Mouse (Mus musculus) limb, embryonic 14.5 days (tissue): ENCODE results near the gene Jakmip3. TPM values are rescaled to one million over a fixed set of nuclear protein-coding genes. Genes with fewer than 3 reads are reported as not detected.

Experiments
- ATAC-seq: fragments of 200-750 bp; cut with Nextera tagmentation; 2 replicates; pipeline ENCODE4 v1.8.0; 2017; ENCODE audit warnings: low read depth, moderate number of reproducible peaks, moderate TSS enrichment; ENCODE audit not compliant: low FRiP score
- DNase-seq: peaks from one replicate; pipeline ENCODE4 v3.0.0-alpha.2; 2015; ENCODE audit warnings: low spot score
- H3K27ac ChIP-seq: fragments of 300-500 bp; sonication (generic); replicated peaks from 2 replicates; pipeline ENCODE4 v1.5.1; 2014; ENCODE audit warnings: low read depth, mild to moderate bottlenecking, low read length, moderate library complexity, mixed read lengths
- H3K27me3 ChIP-seq: fragments of 300-500 bp; sonication (generic); 2 replicates; pipeline ENCODE4 v1.6.1; 2014; ENCODE audit warnings: low read length, mixed read lengths; ENCODE audit not compliant: control insufficient read depth, insufficient read depth
- H3K36me3 ChIP-seq: fragments of 300-500 bp; sonication (generic); 2 replicates; pipeline ENCODE4 v1.6.1; 2014; ENCODE audit warnings: mild to moderate bottlenecking, low read length, moderate library complexity, mixed read lengths; ENCODE audit not compliant: control insufficient read depth, insufficient read depth
- H3K4me1 ChIP-seq: fragments of 300-500 bp; sonication (generic); 2 replicates; pipeline ENCODE4 v1.6.1; 2014; ENCODE audit warnings: antibody characterized with exemption, low read length, mixed read lengths; ENCODE audit not compliant: control insufficient read depth, insufficient read depth
- H3K4me2 ChIP-seq: fragments of 300-500 bp; sonication (generic); replicated peaks from 2 replicates; pipeline ENCODE4 v1.6.1; 2014; ENCODE audit warnings: low read depth, mild to moderate bottlenecking, low read length, moderate library complexity; ENCODE audit not compliant: severe bottlenecking
- H3K4me3 ChIP-seq: fragments of 300-500 bp; sonication (generic); replicated peaks from 2 replicates; pipeline ENCODE4 v1.5.1; 2014; ENCODE audit warnings: low read length
- H3K9ac ChIP-seq: fragments of 300-500 bp; sonication (generic); 2 replicates; pipeline ENCODE4 v1.6.1; 2014; ENCODE audit warnings: mild to moderate bottlenecking, low read depth, low read length, moderate library complexity; ENCODE audit not compliant: severe bottlenecking
- H3K9me3 ChIP-seq: fragments of 300-500 bp; sonication (generic); 2 replicates; pipeline ENCODE4 v1.6.1; 2016; ENCODE audit warnings: low read length; ENCODE audit not compliant: control insufficient read depth
- POLR2A ChIP-seq: fragments of 200-500 bp; IDR thresholded peaks from 2 replicates; pipeline ENCODE4 v1.8.0; 2012; ENCODE audit warnings: inconsistent platforms, mild to moderate bottlenecking, moderate library complexity, borderline replicate concordance; ENCODE audit not compliant: insufficient read depth, insufficient read length; ENCODE audit errors: extremely low read depth
- WGBS: fragments of 180-500 bp; shearing (Covaris S2); extraction: QIAGEN DNeasy Blood & Tissue Kit; methylation state at CpG from one replicate; pipeline ENCODE4 v1.1.7; 2014; 5-methylcytosine and 5-hydroxymethylcytosine counted together
- polyA plus RNA-seq, 2 experiments: library from polyadenylated mRNA; depleted of rRNA in 1 of 2; stranded (reverse) in 1 of 2; unstranded in 1 of 2; fragments of >200 nt; fragmentation: Nextera tagmentation in 1 of 2; extraction: Ambion mirVana in 1 of 2; gene quantifications; 2 replicates each; pipeline versions ENCODE4 v1.2.1 to v1.2.3; 2012 to 2014

Gene Jakmip3
- polyA plus RNA-seq, 2 experiments = 0.48 to 1.4 TPM

GRCm38 (mm10) chr7:139094761-139095160 is 154.2 kb downstream of the Jakmip3 start:
- H3K4me1 ChIP-seq = no peaks in the 10 kb centered on the region
- WGBS = 88% methylated on average over 6 of the region's 6 CpGs
- H3K27ac ChIP-seq = no peak overlapping the region
- TF ChIP-seq POLR2A = no peak
- no peaks in the 10 kb centered on the region for H3K9me3 ChIP-seq
- no peak for ATAC-seq
- no peaks in the 10 kb centered on the region for H3K27me3 ChIP-seq
- H3K9ac ChIP-seq = no peak overlapping the region
- no peak overlapping the region for H3K4me2 ChIP-seq
- H3K4me3 ChIP-seq = no peak overlapping the region
- H3K36me3 ChIP-seq = peaks cover 21% of the 10 kb centered on the region
- no peak for DNase-seq

- Histone ChIP-seq H3K4me2 (no peak overlapping the region), H3K27ac (no peak overlapping the region), H3K9ac (no peak overlapping the region), H3K27me3 (no peaks in the 10 kb centered on the region), H3K4me1 (no peaks in the 10 kb centered on the region), H3K36me3 (peaks cover 21% of the 10 kb centered on the region), H3K4me3 (no peak overlapping the region), H3K9me3 (no peaks in the 10 kb centered on the region)
- 91% methylated on average over 7 of the region's 7 CpGs for WGBS
- ATAC-seq = no peak
- DNase-seq = no peak
- TF ChIP-seq POLR2A = no peak
Observed at GRCm38 (mm10) chr7:139095282-139095681, 154.8 kb downstream of the Jakmip3 start.

GRCm38 (mm10) chr7:139096399-139096798 is 155.9 kb downstream of the Jakmip3 start:
- no peak overlapping the region for H3K27ac ChIP-seq
- no peak for DNase-seq
- no peak for ATAC-seq
- no peak overlapping the region for H3K4me2 ChIP-seq
- no peaks in the 10 kb centered on the region for H3K27me3 ChIP-seq
- TF ChIP-seq POLR2A = no peak
- H3K4me3 ChIP-seq = no peak overlapping the region
- H3K9ac ChIP-seq = no peak overlapping the region
- WGBS = 91% methylated on average over 6 of the region's 6 CpGs
- H3K4me1 ChIP-seq = no peaks in the 10 kb centered on the region
- H3K9me3 ChIP-seq = no peaks in the 10 kb centered on the region
- peaks cover 26% of the 10 kb centered on the region for H3K36me3 ChIP-seq

GRCm38 (mm10) chr7:139100531-139101095 is 160.1 kb downstream of the Jakmip3 start:
- no peaks in the 10 kb centered on the region for H3K9me3 ChIP-seq
- no peak overlapping the region for H3K27ac ChIP-seq
- H3K9ac ChIP-seq = no peak overlapping the region
- no peaks in the 10 kb centered on the region for H3K27me3 ChIP-seq
- DNase-seq (no peak), ATAC-seq (no peak)
- no peak overlapping the region for H3K4me3 ChIP-seq
- H3K36me3 ChIP-seq = peaks cover 12% of the 10 kb centered on the region; the same call in 1 of the 2 replicates
- H3K4me2 ChIP-seq = no peak overlapping the region
- no peak for TF ChIP-seq POLR2A
- 74% methylated on average over 12 of the region's 12 CpGs for WGBS
- H3K4me1 ChIP-seq = no peaks in the 10 kb centered on the region

GRCm38 (mm10) chr7:139101286-139101804 is 160.8 kb downstream of the Jakmip3 start:
- Histone ChIP-seq H3K4me1 (no peaks in the 10 kb centered on the region), H3K4me2 (no peak overlapping the region), H3K9ac (no peak overlapping the region), H3K4me3 (no peak overlapping the region), H3K27me3 (no peaks in the 10 kb centered on the region), H3K27ac (no peak overlapping the region), H3K36me3 (peaks cover 12% of the 10 kb centered on the region; the same call in 1 of the 2 replicates), H3K9me3 (no peaks in the 10 kb centered on the region)
- no peak for TF ChIP-seq POLR2A
- ATAC-seq (no peak), DNase-seq (no peak)
- 66% methylated on average over 10 of the region's 10 CpGs for WGBS
